Mouse (Mus musculus): Measurements from ENCODE around the gene Ankrd23. TPM values are rescaled to one million over a fixed set of nuclear protein-coding genes. Genes with fewer than 3 reads are reported as not detected.

The Ankrd23 gene
- total RNA-seq, 2 experiments from 2014 or later: 6.1 to 6.3 TPM

- intact Hi-C loops (cut with DNase I): no loop called here
- DNase-seq (ENCODE audit: low spot score in 2 of 2): no peak
These were observed 29.7 kb upstream of the Ankrd23 start for GRCm38 (mm10) chr1:36566425-36566824.

GRCm38 (mm10) chr1:36564101-36564500 lies 27.4 kb upstream of the Ankrd23 start:
- DNase-seq (ENCODE audit: low spot score in 2 of 2): no peak
- intact Hi-C loops (cut with DNase I): no loop called here

- no peak for DNase-seq (ENCODE audit: low spot score in 2 of 2)
- intact Hi-C loops (cut with DNase I): no loop called here
These were observed 26.9 kb upstream of the Ankrd23 start for GRCm38 (mm10) chr1:36563632-36564031.

- no peak for DNase-seq (ENCODE audit: low spot score in 2 of 2)
- intact Hi-C loops (cut with DNase I): no loop called here
These were observed 26.5 kb upstream of the Ankrd23 start for GRCm38 (mm10) chr1:36563197-36563596.

- DNase-seq (ENCODE audit: low spot score in 2 of 2): no peak
- intact Hi-C loops (cut with DNase I): no loop called here
These were observed 25.7 kb upstream of the Ankrd23 start for GRCm38 (mm10) chr1:36562388-36562787.

- intact Hi-C loops (cut with DNase I): no loop called here
- no peak for DNase-seq (ENCODE audit: low spot score in 2 of 2)
These were observed 24.2 kb upstream of the Ankrd23 start for GRCm38 (mm10) chr1:36560903-36561302.

DNA sequence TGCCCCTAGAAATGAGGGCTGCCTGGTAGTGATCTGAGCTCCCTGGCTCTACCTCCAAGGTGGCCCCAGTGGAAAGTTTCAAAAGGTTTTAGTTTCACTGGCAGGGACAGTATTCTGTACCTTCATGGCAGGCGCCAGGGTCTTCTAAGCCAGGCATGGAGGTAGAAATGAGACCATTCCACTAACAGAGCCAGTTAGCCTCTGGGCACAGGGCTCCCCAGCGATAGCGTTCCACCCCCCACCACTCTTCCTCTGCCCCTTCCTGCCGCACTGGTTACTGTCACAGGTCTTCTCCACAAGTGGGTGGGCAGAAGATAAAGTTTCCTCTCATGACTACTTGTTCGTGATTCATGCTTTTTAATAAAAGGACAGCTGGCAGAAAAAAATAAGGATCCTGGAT lies 23.2 kb upstream of the Ankrd23 start:
- intact Hi-C loops (cut with DNase I): no loop called here
- DNase-seq (ENCODE audit: low spot score in 2 of 2): no peak

DNA sequence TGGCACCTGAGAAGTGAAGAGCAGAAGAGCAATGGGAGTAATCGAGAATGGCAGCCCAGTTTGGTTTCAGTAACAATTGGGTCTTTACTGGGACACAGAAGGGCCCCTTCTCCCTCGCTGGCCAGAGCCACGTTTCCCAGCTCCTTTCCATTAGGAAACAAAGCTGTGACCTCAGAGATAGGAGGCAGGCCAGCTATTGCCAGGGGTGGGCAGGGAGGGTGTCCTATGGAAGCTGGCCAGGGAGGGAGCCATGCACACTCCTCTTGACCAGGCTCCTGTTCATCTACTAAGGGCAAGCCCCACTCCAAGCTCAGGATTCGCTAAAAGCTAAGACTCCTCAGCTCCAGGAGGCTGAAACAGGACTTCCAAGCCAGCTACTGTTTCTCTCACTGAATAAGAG lies 22.6 kb upstream of the Ankrd23 start:
- intact Hi-C loops (cut with DNase I): no loop called here
- no peak for DNase-seq (ENCODE audit: low spot score in 2 of 2)

DNA sequence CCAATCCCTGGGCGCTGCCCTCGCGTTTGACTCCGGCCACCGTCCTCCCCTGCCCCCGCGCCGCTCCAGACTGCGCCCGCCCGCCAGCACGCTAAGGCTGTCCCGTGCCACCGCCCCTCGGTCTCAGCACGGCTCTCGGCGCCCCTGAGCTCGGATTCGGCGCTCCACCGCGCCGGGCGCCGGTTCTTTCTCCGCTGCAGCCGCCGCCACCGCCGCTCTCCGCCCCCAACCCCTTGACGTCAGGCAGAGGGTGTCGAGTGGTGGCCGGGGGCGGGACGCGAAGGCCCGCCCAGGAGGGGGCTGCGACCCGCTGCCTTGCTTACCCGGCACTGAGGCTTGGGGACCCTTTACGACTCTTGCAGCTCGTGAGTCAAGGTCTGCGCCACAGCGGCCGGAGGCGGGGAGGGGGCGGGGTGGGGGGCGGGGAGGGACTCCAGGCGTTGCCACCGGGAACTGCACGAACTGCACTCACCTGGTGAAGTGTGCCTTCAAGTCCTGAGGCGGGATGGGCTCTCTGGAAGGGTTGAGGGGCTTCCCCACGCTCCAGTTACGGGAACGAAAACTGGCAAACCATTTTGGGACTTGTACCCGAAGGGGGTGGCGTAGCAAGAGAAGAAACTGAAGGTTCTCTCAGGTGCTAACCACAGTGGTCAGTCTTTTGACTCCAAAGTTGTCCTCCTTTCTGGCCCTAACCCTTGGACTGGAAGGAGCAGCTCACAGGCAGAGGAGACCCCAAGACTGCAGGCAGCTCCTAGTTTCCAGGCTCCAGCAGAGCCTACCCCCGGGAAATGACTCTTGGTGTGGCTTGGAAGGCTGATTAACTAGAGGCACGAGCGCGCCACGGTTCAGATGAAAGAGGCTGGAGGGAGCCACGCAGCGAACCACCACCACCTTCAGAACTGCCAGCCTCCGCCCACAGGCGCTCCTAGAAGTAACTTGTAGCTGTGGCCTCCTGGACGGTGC lies 21.6 kb upstream of the Ankrd23 start, which contains the start of gene Sema4c:
Gene Sema4c, minus strand, starts transcription at position 319 of the 963 bp plus-strand sequence.
- intact Hi-C loops (cut with DNase I): no loop called here
- DNase-seq (ENCODE audit: low spot score in 2 of 2): peak; percentile 75

GRCm38 (mm10) chr1:36557457-36558011 lies 20.9 kb upstream of the Ankrd23 start:
- DNase-seq (ENCODE audit: low spot score in 2 of 2): peak; percentile 67 to 69
- intact Hi-C loops (cut with DNase I): loop anchor here (2.0 kb wide), 1 partner anchor 77 kb away; no protein-coding TSS in a partner anchor

DNA sequence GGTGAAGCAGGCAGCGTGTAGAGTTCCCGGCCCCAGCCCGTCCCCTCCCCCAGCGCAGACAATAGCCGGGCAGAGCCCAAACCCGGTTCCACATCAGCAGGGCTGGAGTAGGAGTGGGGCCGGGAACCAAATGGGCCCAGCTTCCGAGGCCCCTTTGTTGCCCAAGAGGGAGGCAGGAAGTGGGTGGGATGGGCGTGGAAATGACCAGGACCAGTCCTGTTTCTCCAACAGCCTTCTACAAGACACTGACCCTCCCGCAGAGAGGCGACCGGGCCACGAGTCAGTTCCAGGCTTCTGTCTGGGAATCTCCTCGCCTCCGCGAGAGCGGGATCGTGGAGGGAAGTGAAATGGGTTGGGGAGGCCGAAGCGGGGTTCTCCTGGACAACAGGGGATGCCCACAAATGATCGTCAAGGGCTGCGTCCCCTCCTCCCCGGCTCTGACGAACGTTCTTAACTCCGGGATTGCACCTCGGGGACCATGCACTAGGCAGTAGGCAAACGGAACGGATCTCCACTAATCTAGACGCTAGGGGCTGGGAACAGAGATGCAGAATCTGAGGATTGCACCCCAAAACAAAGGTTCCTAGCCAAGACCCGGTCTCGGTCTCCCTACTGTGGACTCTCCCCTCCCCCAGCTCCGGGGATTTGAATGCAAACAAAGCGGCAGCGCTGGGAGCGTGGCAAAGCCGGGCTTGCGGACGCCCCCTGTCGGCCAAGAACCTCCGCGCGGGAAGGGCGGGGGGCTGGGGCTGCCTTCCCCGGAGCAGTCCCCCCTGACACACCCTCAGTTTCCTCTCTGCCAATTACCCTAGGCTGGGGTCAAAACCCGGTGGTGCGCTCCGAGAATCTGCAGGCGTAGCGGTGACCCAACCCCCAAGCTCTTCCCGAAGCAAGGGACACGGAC lies 20.1 kb upstream of the Ankrd23 start:
- peak; percentile 92 for DNase-seq (ENCODE audit: low spot score in 2 of 2)
- intact Hi-C loops (cut with DNase I): loop anchor here (2.0 kb wide), 1 partner anchor 78 kb away; no protein-coding TSS in a partner anchor

DNA sequence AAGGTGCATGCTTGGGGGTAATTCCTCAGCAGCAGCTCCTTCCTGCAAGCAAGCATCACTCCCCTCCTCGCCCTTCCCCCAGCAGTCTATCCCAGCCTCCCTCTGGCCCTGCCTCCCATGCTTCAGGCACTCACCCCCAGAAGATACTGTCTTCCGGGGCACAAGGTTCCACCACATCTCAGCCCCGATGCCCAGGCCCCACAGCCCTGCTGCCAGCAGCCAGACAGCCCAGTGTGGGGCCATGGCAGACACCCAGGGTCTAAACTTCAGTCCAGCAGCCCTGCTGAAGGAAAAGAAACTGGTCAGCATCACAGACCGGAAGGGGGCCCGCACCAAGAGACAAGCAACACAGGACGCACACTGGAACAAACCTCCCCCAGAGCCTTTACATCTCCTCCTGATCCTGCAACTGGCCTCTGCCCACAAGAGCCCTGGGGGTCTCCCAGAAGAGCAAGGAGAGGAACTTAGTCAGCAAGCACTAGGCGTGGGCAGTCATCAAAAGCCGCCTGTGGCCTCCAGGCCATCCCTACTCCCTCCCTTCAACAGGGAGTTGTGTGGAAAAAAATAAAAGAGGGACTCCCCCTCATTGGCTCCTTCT lies 19.2 kb upstream of the Ankrd23 start:
- intact Hi-C loops (cut with DNase I): loop anchor here (2.0 kb wide), 1 partner anchor 79 kb away; no protein-coding TSS in a partner anchor
- DNase-seq (ENCODE audit: low spot score in 2 of 2): no peak

GRCm38 (mm10) chr1:36554633-36555399 lies 18.1 kb upstream of the Ankrd23 start:
- DNase-seq (ENCODE audit: low spot score in 2 of 2): no peak
- intact Hi-C loops (cut with DNase I): no loop called here

DNA sequence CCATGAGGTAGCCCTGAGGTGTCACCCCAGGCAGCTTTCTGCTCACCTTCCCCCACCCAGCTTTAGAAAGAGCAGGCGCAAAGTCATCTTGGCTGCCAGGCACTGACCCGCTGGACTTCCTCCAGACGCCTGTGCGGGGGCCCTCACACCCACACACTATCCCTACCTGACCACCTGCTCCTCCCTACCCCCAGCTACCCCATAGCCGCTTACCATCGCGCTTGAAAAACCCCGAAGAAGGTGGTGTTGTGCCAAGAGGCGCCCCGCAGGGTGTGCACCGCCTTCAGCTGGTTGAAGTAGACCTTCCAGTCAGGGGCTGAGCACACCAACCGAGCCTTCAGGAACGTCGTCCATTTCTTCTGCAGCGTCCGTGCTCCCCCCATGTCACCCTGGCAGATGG lies 15.8 kb upstream of the Ankrd23 start:
- no peak for DNase-seq (ENCODE audit: low spot score in 2 of 2)
- intact Hi-C loops (cut with DNase I): no loop called here

DNA sequence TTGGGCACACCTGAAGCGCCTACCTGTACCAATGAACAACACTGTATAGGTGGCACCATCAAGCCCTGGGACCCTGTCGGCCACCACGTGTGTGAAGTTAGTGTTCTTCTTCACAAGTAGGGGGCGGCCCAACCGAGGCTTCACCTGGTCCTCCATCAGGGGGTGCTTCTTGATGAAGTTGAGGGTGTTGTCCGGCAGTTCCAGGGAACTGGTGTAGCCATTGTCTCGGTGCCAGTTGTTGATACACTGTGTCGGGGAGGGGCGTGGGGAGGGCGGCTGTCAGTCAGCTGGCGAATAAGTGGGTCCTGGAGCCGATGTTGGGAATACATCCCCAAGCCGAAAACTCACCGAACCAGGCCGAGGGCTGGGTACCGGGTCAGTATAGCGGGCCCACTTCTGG lies 15.2 kb upstream of the Ankrd23 start:
- intact Hi-C loops (cut with DNase I): no loop called here

DNA sequence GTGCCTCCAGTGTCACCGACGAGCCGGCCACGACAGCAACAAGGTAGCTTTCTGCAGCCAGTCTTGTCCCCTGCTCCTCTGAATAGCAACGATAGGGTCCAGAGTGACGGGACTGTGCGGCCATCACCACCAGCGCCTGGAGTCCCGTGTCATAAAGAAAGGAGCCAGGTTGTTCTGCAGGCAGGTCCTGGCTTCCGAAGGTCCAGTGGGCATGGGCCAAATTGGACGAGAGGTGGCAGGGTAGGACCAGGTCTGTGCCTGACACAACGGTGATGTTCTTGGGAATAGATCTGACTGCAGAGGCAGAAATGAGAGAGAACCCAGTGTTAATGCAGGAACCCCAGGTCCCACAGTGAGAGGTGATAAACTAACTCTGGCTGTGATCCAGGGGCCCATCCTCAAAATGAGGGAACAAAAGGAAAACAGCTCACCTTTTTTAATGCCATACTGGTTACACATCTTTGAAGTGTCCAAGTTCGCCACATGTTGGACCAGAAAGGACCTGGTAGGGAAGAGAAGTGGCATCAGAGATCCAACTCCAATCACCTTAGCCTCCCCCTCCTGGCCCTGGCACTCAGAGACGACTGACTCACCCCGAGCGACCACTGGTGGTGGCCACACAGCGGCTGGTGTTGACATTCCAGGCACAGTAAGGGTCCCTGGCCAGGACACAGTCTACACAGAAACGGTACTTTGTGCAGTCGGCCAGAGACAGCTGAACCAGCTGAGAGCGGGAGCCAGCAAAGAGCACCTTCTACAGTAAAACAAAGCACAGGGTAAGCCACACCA lies 13.6 kb upstream of the Ankrd23 start:
- DNase-seq (ENCODE audit: low spot score in 2 of 2): no peak
- intact Hi-C loops (cut with DNase I): no loop called here

More for the DNA sequence above, 15.2 kb upstream of the Ankrd23 start:
- no peak for DNase-seq (ENCODE audit: low spot score in 2 of 2)

DNA sequence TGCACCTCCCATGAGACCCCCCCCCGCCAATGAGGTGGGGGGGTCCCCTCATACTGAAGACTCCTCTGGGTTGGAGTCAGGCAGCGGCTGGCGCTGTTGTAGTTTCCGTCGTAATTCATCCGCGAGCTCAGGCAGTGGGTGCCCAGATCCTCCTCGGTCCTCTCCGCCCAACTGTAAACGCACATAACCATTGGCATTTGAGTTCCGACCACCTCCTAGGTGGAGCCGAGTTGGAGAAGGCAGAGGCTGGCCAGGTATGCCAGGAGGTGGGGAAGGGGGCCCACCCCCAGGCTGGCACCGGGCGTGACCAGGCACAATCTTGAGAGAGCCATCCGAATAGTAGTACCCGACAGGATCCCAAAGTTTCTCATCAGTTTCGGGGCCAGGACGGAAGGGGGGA lies 12.8 kb upstream of the Ankrd23 start:
- no peak for DNase-seq (ENCODE audit: low spot score in 2 of 2)
- intact Hi-C loops (cut with DNase I): no loop called here

DNA sequence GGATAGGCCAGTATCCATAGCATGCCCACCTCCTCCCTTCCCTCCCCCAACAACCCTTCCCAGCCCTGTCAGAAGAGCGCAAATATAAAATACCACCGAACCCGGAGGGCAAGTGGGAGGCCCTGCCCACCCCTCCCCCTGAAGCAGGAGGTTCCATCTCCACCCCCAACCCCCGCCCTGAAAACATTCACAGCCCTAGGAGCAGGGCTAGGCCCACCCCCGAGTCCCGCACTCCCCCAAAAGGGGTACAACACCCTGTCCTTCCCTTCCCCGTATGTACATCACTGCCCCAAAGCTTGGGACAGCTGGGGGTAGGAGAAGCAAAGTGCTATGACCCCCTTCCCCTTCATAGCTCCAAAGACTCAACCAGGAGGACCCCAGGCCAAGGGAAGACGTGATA lies 12.1 kb upstream of the Ankrd23 start:
- intact Hi-C loops (cut with DNase I): no loop called here
- no peak for DNase-seq (ENCODE audit: low spot score in 2 of 2)

All from left cerebral cortex, postnatal 25 days (tissue).